Mouse (Mus musculus): ENCODE measurements around the gene Gm11042. TPM values are rescaled to one million over a fixed set of nuclear protein-coding genes. Genes with fewer than 3 reads are reported as not detected.

The Gm11042 gene
- total RNA-seq, 2 experiments from 2014 or later = not detected

DNA sequence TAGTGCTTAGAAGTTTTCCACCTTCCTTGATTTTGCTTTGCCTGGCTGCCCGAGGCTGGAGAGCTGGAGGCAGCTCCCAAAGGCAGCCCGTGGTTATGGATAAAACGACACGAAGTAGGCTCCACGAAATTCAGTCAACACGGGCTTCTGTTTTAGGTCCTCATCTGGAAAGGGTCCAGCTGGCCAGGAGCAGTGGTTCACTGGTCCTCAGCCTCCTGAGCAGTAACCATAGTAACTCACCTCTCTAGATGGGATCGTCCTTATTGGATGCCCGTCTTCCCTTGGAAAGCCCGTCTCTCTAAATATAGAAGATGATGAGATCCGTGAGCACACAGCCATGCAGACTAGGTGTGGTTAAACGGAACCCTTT, 31.5 kb downstream of the Gm11042 start:
- peak in 1 of 2 experiments; percentile 33 for DNase-seq (ENCODE audit: low spot score in 2 of 2)

DNA sequence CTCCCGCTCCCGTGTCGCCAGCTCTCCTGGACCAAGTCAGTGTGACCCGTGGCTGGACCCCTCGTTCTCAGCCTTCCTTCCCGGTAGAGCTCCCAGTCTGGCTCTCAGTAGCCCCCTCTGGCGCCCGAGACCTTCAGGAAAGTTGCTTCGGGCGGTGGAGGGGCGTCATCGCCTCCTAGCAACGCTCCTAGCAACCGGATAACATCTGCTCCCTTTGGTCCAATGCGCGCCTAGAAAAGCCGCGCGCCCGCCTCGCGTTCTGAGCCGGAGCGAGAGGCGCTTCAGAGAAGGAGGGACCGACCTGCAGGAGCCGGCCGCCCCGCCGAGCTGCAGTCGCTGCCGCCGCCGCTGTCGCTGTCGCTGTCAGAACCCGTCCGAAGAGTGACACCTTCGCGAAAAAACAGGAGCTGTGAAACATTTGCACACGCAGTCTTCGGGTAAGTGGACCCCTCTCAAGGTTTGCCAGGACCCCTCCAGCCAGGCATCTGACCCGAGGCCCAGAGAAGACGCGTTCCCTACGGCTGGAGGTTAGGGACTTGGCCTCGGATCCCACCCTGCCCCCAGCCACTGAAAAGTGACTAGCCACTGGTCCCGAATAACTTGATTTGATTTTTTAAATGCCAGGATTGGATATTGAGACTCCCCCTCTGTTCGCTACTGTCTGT, 32.0 kb downstream of the Gm11042 start:
- peak; percentile 94 to 96 for DNase-seq (ENCODE audit: low spot score in 2 of 2)

GRCm38 (mm10) chr12:74282846-74283245, 33.3 kb downstream of the Gm11042 start:
- no peak for DNase-seq (ENCODE audit: low spot score in 2 of 2)

GRCm38 (mm10) chr12:74281403-74281802, 34.8 kb downstream of the Gm11042 start:
- DNase-seq (ENCODE audit: low spot score in 2 of 2) = peak in 1 of 2 experiments; percentile 45

DNA sequence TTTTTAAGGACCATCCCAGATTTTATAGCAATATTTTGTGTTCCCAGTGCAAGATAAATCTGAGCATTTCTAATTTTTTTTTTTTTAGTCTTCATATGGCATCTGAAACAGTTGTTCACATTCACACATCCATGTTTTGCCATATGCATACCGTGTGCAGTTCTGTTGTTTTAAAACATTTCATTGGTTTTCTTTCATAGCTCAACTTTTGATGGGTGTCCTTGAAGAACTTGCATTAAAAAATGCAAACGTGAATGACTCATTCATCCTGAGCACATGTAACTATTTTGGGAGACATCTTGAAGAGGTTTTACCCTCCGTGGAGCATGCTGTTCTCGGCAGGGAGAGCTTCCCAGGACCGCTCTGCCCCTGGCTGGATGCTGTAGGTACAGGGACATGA, 38.9 kb downstream of the Gm11042 start:
- no peak for DNase-seq (ENCODE audit: low spot score in 2 of 2)

DNA sequence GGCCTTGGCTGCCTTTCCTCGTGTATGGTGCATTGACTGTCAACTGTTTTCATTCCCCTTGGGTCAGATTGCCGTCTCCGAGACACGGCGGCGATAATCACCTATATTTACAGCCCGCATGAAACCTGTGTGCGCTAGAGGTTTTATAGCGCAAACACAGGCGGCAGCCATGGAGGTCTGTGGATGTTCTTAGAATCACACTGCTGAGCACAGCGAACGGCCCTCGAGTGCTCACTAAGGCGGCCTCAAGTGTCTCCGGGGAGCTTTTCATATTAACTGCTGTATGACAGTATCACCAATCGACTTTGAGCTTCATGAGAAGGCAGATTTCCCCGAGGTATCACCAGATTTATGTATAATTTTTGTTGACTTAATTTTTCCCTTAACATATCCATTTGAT, 43.6 kb downstream of the Gm11042 start:
- DNase-seq (ENCODE audit: low spot score in 2 of 2) = no peak

DNA sequence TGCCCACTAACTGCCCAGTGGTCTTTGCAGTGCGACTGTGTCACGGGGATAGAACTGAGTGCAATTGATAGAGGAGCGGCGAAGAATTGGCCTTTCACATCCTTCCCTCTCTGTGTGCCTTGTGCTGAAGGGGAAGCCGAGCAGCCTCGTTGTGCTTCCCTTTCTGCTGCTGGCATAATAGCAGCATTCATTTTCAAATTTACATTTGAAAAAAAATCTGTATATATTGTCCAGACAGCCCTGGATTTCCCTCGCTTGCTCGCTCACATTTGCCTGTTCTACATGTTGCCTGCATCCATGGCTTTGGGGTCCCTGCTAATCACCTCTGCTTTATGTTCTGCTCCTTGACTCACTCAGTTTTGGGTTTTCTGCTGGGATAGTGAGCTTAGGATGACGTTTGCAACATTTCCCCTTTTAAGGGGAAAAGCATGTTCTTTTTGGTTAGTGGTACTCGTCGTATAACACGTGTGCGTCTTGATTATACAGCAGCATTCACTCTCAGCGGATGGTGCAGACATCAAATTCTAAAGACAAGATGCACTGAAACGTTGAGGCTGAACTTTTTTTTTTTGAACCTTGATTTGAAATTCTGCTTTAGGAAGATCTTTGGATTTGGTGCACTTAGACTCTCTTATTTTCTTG, 47.4 kb downstream of the Gm11042 start:
- DNase-seq (ENCODE audit: low spot score in 2 of 2) = peak in 1 of 2 experiments; percentile 38

DNA sequence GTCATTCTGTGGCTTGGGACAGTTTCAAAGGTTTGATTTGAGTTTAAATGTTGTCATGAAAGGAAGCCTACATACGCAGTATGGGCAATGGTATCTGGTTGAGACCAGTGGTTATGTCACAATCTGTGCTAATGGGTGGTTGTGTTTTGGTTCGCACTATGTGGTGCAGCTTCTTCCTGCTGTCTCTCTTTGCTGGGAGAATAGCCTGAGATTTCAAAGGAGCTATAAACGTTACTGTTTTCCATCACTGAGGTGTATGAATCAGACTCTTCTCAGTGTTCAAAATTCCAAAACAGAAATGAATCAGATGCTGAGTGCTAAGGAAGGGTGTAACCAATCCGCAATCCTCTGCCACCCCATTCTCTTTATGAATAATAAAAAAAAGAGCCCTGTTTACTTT, 49.1 kb downstream of the Gm11042 start:
- DNase-seq (ENCODE audit: low spot score in 2 of 2) = no peak
